Mouse (Mus musculus) heart, adult 2 months (tissue): ENCODE results near the gene Zmiz1.

ENCODE experiments used
- CTCF ChIP-seq: fragments of 200-600 bp; IDR thresholded peaks from 2 replicates; pipeline ENCODE4 v1.8.1; 2022; ENCODE audit warnings: antibody characterized with exemption, mild to moderate bottlenecking, moderate library complexity
- EP300 ChIP-seq: fragments of 200-500 bp; IDR thresholded peaks from 2 replicates; pipeline ENCODE4 v1.6.1; 2011; ENCODE audit warnings: low read depth, low read length, control low read depth; ENCODE audit not compliant: insufficient read depth

DNA sequence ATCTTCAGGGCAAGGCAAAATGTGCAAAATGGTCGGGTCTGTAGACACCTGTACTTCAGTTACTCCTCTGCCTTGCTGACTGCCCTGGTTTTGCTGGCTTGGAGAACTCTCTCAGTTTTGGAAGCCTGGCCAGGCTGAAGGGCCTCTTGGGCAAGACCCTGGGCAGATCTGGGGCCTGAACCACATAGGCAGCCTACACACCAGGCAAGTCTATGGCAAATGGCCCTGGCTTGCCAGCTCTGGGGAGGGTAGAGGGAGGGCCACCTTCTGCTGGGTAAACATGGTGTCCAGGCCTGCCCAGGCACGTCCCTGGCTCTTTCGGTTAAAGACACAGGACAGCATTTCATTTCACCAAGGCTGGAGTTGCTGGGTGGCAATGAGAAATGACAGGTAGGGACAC, 17.5 kb downstream of the Zmiz1 start:
- TF ChIP-seq CTCF (no peak), EP300 (no peak)
